Mouse (Mus musculus) myocyte (in vitro differentiated cells): ENCODE results near the gene Ankrd16.

Experiments
- POLR2A ChIP-seq: IDR thresholded peaks from one replicate; pipeline ENCODE4 v1.6.1; 2011; ENCODE audit warnings: low read depth, mild to moderate bottlenecking, control low read depth, moderate library complexity; ENCODE audit not compliant: insufficient read length
- TCF12 ChIP-seq: IDR thresholded peaks from one replicate; pipeline ENCODE4 v1.6.1; 2011; ENCODE audit warnings: mild to moderate bottlenecking, control low read depth; ENCODE audit not compliant: poor library complexity, insufficient read depth, severe bottlenecking

DNA sequence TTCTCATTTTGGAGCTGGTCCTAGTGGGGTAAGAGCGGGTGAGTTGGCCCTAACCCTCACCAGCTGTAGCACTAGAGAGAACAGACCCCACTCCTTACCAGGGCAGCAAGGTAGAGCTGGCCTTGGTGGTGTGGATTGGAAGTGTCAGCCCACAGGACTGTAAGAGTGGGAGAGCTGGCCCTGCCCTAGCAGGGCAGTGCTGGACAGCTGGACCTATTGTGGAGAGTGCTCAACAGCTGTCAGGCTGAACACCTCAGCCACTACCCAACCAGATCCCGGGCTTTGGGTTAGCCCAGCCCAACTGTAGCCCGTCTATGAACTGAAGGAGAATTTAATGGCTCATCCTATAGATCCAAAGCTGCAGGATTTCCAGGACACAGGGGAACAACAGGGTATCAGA lies 38.9 kb upstream of the Ankrd16 start:
- no peak for TF ChIP-seq TCF12
- TF ChIP-seq POLR2A = no peak
